Mouse (Mus musculus): Measurements from ENCODE around the gene Cdx2. TPM values are rescaled to one million over a fixed set of nuclear protein-coding genes. Genes with fewer than 3 reads are reported as not detected.

Cdx2 gene
- total and polyA plus RNA-seq, 2 experiments from 2014 or later: not detected

- Histone ChIP-seq H3K36me3 (ENCODE audit: insufficient read depth, low read length) (no peaks in the 10 kb centered on the region), H3K4me3 (ENCODE audit: low read depth, low read length) (no peak overlapping the region), H3K27me3 (ENCODE audit: insufficient read depth, low read length) (no peaks in the 10 kb centered on the region), H3K4me1 (ENCODE audit: insufficient read depth, low read length) (no peaks in the 10 kb centered on the region), H3K9ac (replicated peaks; ENCODE audit: low read length, poor library complexity, severe bottlenecking) (no peak overlapping the region), H3K9me3 (ENCODE audit: low read length) (no peaks in the 10 kb centered on the region), H3K4me2 (ENCODE audit: low read depth, low read length, poor library complexity, severe bottlenecking) (no peak overlapping the region), H3K27ac (ENCODE audit: low read depth, low read length) (no peak overlapping the region)
- DNase-seq (ENCODE audit: low spot score) (no peak), ATAC-seq (ENCODE audit: low FRiP score) (no peak)
- 50% methylated on average over 9 of the region's 9 CpGs for WGBS
- TF ChIP-seq CTCF (IDR thresholded peaks at IDR 0.05): no peak
Measured at GRCm38 (mm10) chr5:147338967-147339366, 31.9 kb upstream of the Cdx2 start.

DNA sequence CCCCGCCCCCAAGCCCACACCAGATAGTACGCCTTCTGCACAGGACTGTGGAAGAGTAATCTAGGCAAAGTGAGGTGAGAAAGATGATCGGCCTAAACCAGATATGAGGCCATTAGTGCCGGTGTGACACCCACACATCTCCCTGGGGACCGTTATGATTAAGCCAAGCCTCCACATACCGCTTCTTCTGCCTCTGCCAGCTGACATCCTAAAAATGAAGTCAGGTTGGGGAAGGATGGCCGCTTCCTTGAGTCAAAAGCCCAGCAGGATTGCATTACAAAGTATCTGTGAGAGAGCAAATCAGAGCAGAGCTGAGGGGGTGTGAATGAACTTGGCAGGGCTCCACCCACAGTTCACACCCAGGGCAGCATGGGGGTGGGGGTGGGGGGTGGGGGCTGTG lies 25.6 kb upstream of the Cdx2 start:
- H3K9me3 ChIP-seq (ENCODE audit: low read length): no peaks in the 10 kb centered on the region
- 49% methylated on average over 7 of the region's 7 CpGs for WGBS
- no peaks in the 10 kb centered on the region for H3K36me3 ChIP-seq (ENCODE audit: insufficient read depth, low read length)
- DNase-seq (ENCODE audit: low spot score): peak; percentile 11
- no peak overlapping the region for H3K4me3 ChIP-seq (ENCODE audit: low read depth, low read length)
- H3K27ac ChIP-seq (ENCODE audit: low read depth, low read length): no peak overlapping the region
- H3K4me2 ChIP-seq (ENCODE audit: low read depth, low read length, poor library complexity, severe bottlenecking): no peak overlapping the region
- no peaks in the 10 kb centered on the region for H3K27me3 ChIP-seq (ENCODE audit: insufficient read depth, low read length)
- TF ChIP-seq CTCF (IDR thresholded peaks at IDR 0.05): no peak
- H3K4me1 ChIP-seq (ENCODE audit: insufficient read depth, low read length): no peaks in the 10 kb centered on the region
- ATAC-seq (ENCODE audit: low FRiP score): no peak
- no peak overlapping the region for H3K9ac ChIP-seq (replicated peaks; ENCODE audit: low read length, poor library complexity, severe bottlenecking)

- peak; percentile 40 for DNase-seq (ENCODE audit: low spot score)
- ATAC-seq (ENCODE audit: low FRiP score): no peak
- TF ChIP-seq CTCF (IDR thresholded peaks at IDR 0.05): peak; percentile 77
- 43% methylated on average over 2 of the region's 2 CpGs for WGBS
- Histone ChIP-seq H3K4me3 (ENCODE audit: low read depth, low read length) (no peak overlapping the region), H3K9ac (replicated peaks; ENCODE audit: low read length, poor library complexity, severe bottlenecking) (no peak overlapping the region), H3K9me3 (ENCODE audit: low read length) (no peaks in the 10 kb centered on the region), H3K4me2 (ENCODE audit: low read depth, low read length, poor library complexity, severe bottlenecking) (no peak overlapping the region), H3K27me3 (ENCODE audit: insufficient read depth, low read length) (no peaks in the 10 kb centered on the region), H3K36me3 (ENCODE audit: insufficient read depth, low read length) (no peaks in the 10 kb centered on the region), H3K27ac (ENCODE audit: low read depth, low read length) (no peak overlapping the region), H3K4me1 (ENCODE audit: insufficient read depth, low read length) (no peaks in the 10 kb centered on the region)
Measured at GRCm38 (mm10) chr5:147331547-147331946, 24.5 kb upstream of the Cdx2 start.

GRCm38 (mm10) chr5:147329946-147330345 lies 22.9 kb upstream of the Cdx2 start:
- Histone ChIP-seq H3K9ac (replicated peaks; ENCODE audit: low read length, poor library complexity, severe bottlenecking) (no peak overlapping the region), H3K36me3 (ENCODE audit: insufficient read depth, low read length) (no peaks in the 10 kb centered on the region), H3K27ac (ENCODE audit: low read depth, low read length) (no peak overlapping the region), H3K4me3 (ENCODE audit: low read depth, low read length) (no peak overlapping the region), H3K27me3 (ENCODE audit: insufficient read depth, low read length) (no peaks in the 10 kb centered on the region), H3K4me2 (ENCODE audit: low read depth, low read length, poor library complexity, severe bottlenecking) (no peak overlapping the region), H3K4me1 (ENCODE audit: insufficient read depth, low read length) (no peaks in the 10 kb centered on the region), H3K9me3 (ENCODE audit: low read length) (no peaks in the 10 kb centered on the region)
- 83% methylated on average over 11 of the region's 11 CpGs for WGBS
- DNase-seq (ENCODE audit: low spot score): no peak
- no peak for ATAC-seq (ENCODE audit: low FRiP score)
- TF ChIP-seq CTCF (IDR thresholded peaks at IDR 0.05): no peak

DNA sequence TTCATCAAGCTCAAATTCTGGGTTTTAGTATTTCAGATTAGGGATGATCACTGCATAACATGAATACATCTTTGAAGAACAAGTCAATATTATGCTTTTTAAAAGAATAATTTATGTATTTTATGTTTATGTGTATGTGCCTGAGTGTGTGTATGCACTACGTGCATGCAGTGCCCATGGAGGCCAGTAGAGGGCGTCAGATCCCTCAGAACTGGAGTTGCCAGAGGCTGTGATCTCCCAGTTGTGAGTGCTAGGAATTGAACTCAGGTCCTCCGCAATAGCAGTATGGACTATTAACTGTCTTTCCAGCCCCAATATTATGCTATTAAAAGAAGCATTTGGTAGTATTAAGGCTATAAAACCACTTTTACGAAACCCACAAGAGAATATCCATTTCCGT lies 20.6 kb upstream of the Cdx2 start:
- H3K4me3 ChIP-seq (ENCODE audit: low read depth, low read length): no peak overlapping the region
- no peaks in the 10 kb centered on the region for H3K36me3 ChIP-seq (ENCODE audit: insufficient read depth, low read length)
- H3K27me3 ChIP-seq (ENCODE audit: insufficient read depth, low read length): peaks cover 5% of the 10 kb centered on the region
- H3K4me1 ChIP-seq (ENCODE audit: insufficient read depth, low read length): no peaks in the 10 kb centered on the region
- H3K27ac ChIP-seq (ENCODE audit: low read depth, low read length): no peak overlapping the region
- DNase-seq (ENCODE audit: low spot score) (no peak), ATAC-seq (ENCODE audit: low FRiP score) (no peak)
- 86% methylated on average over 5 of the region's 5 CpGs for WGBS
- no peaks in the 10 kb centered on the region for H3K9me3 ChIP-seq (ENCODE audit: low read length)
- no peak overlapping the region for H3K4me2 ChIP-seq (ENCODE audit: low read depth, low read length, poor library complexity, severe bottlenecking)
- peak; percentile 40 for TF ChIP-seq CTCF (IDR thresholded peaks at IDR 0.05)
- H3K9ac ChIP-seq (replicated peaks; ENCODE audit: low read length, poor library complexity, severe bottlenecking): no peak overlapping the region

- Histone ChIP-seq H3K9me3 (ENCODE audit: low read length) (no peaks in the 10 kb centered on the region), H3K4me1 (ENCODE audit: insufficient read depth, low read length) (no peaks in the 10 kb centered on the region), H3K9ac (replicated peaks; ENCODE audit: low read length, poor library complexity, severe bottlenecking) (no peak overlapping the region), H3K36me3 (ENCODE audit: insufficient read depth, low read length) (no peaks in the 10 kb centered on the region), H3K4me2 (ENCODE audit: low read depth, low read length, poor library complexity, severe bottlenecking) (no peak overlapping the region), H3K4me3 (ENCODE audit: low read depth, low read length) (no peak overlapping the region), H3K27ac (ENCODE audit: low read depth, low read length) (no peak overlapping the region), H3K27me3 (ENCODE audit: insufficient read depth, low read length) (peaks cover 13% of the 10 kb centered on the region)
- DNase-seq (ENCODE audit: low spot score) (no peak), ATAC-seq (ENCODE audit: low FRiP score) (no peak)
- 79% methylated on average over 11 of the region's 11 CpGs for WGBS
- no peak for TF ChIP-seq CTCF (IDR thresholded peaks at IDR 0.05)
Measured at GRCm38 (mm10) chr5:147325931-147326330, 18.9 kb upstream of the Cdx2 start.
